Mouse (Mus musculus): Measurements from ENCODE around the gene Mical3.

GRCm38 (mm10) chr6:120987571-120988084, 143.2 kb downstream of the Mical3 start:
- no peak for TF ChIP-seq CTCF (IDR thresholded peaks at IDR 0.05; ENCODE audit: borderline replicate concordance, extremely low read depth, insufficient read depth, insufficient read length)
- TF ChIP-seq POLR2A (IDR thresholded peaks at IDR 0.05; ENCODE audit: borderline replicate concordance, extremely low read depth, insufficient read depth, insufficient read length, poor library complexity, severe bottlenecking) = no peak

Data from brain, embryonic 14.5 days (tissue).